Mouse (Mus musculus): ENCODE measurements around the gene Hspb1. TPM values are rescaled to one million over a fixed set of nuclear protein-coding genes. Genes with fewer than 3 reads are reported as not detected.
A peak's percentile ranks its signal among the peaks of the same experiment; 100 is the strongest.

Hspb1 gene
- polyA plus RNA-seq, 1 experiment from 2014 or later: 24.0 TPM

DNA sequence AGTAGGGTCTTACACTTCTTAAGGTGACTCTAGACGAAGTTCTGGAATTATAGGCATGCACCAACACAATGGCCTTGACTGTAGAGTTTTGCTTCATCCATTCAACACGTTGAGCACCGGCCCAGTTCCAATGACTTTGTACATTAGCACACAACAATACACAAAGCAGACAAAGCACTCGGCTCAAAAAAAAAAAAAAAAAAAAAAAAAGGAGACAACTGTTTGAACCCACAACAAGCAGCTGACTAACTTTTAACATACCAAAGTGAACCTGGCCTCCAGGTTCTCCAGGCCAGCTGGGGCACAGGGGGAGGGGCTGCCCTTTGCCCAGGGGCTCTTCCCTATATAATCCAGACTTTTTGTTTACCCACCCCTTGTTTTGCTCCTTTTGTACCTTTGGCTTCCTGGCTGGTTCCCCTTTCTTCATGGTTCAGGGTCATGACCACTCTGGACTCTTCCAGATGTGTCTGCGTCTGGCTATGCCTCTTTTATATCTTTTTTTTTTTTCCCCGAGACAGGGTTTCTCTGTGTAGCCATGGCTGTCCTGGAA, 48.0 kb downstream of the Hspb1 start:
- H3K4me3 ChIP-seq: no peak overlapping the region
- H3K9me3 ChIP-seq: no peaks in the 10 kb centered on the region
- H3K27me3 ChIP-seq (ENCODE audit: insufficient read depth, poor library complexity, severe bottlenecking): no peaks in the 10 kb centered on the region
- peaks cover 23% of the 10 kb centered on the region for H3K4me1 ChIP-seq (replicated peaks)
- peak overlapping the region; percentile 98 for H3K27ac ChIP-seq
- no peak for DNase-seq (ENCODE audit: low spot score)
- WGBS: 84% methylated on average over 6 of the region's 6 CpGs
- peaks cover 18% of the 10 kb centered on the region for H3K36me3 ChIP-seq

Other genes starting within 250 kb of the Hspb1 start
- 105 and 106 TPM in 2 replicates for gene Por, start 217.9 kb upstream of the Hspb1 start, polyA plus RNA-seq (2016; fragmentation: Nextera tagmentation; extraction: Ambion mirVana)
- gene Tmem120a, start 143.5 kb upstream of the Hspb1 start, polyA plus RNA-seq (2016; fragmentation: Nextera tagmentation; extraction: Ambion mirVana): 67.0 and 74.3 TPM in 2 replicates
- 0.24 and 0.43 TPM in 2 replicates for gene Styxl1, start 109.5 kb upstream of the Hspb1 start, polyA plus RNA-seq (2016; fragmentation: Nextera tagmentation; extraction: Ambion mirVana)
- 609 and 683 TPM in 2 replicates for gene Mdh2, start 109.4 kb upstream of the Hspb1 start, polyA plus RNA-seq (2016; fragmentation: Nextera tagmentation; extraction: Ambion mirVana)
- 18.8 and 38.5 TPM in 2 replicates for gene Srrm3, start 81.0 kb upstream of the Hspb1 start, polyA plus RNA-seq (2016; fragmentation: Nextera tagmentation; extraction: Ambion mirVana)
- gene Ywhag, start 46.7 kb downstream of the Hspb1 start, polyA plus RNA-seq (2016; fragmentation: Nextera tagmentation; extraction: Ambion mirVana): 274 and 348 TPM in 2 replicates
- 1.3 and 1.6 TPM in 2 replicates for gene Ssc4d, start 86.6 kb downstream of the Hspb1 start, polyA plus RNA-seq (2016; fragmentation: Nextera tagmentation; extraction: Ambion mirVana)
- not detected in 2 replicates for gene Zp3, start 92.2 kb downstream of the Hspb1 start, polyA plus RNA-seq (2016; fragmentation: Nextera tagmentation; extraction: Ambion mirVana)
- gene Dtx2, start 106.9 kb downstream of the Hspb1 start, polyA plus RNA-seq (2016; fragmentation: Nextera tagmentation; extraction: Ambion mirVana): 34.8 and 38.1 TPM in 2 replicates
- 0.09 and 0.26 TPM in 2 replicates for gene Upk3b, start 150.6 kb downstream of the Hspb1 start, polyA plus RNA-seq (2016; fragmentation: Nextera tagmentation; extraction: Ambion mirVana)
- 1.1 and 1.8 TPM in 2 replicates for gene Upk3bl, start 166.6 kb downstream of the Hspb1 start, polyA plus RNA-seq (2016; fragmentation: Nextera tagmentation; extraction: Ambion mirVana)
- 4.8 and 5.5 TPM in 2 replicates for gene Rasa4, start 196.0 kb downstream of the Hspb1 start, polyA plus RNA-seq (2016; fragmentation: Nextera tagmentation; extraction: Ambion mirVana)
- gene Polr2j, start 228.7 kb downstream of the Hspb1 start, polyA plus RNA-seq (2016; fragmentation: Nextera tagmentation; extraction: Ambion mirVana): 288 and 292 TPM in 2 replicates
- 54.3 and 59.7 TPM in 2 replicates for gene Lrwd1, start 248.2 kb downstream of the Hspb1 start, polyA plus RNA-seq (2016; fragmentation: Nextera tagmentation; extraction: Ambion mirVana)
- gene Alkbh4, start 248.2 kb downstream of the Hspb1 start, polyA plus RNA-seq (2016; fragmentation: Nextera tagmentation; extraction: Ambion mirVana): 25.1 and 25.7 TPM in 2 replicates